Mouse (Mus musculus): Measurements from ENCODE around the gene Dtx3l. TPM values are rescaled to one million over a fixed set of nuclear protein-coding genes. Genes with fewer than 3 reads are reported as not detected.

The Dtx3l gene
- polyA plus RNA-seq, 1 experiment from 2014 or later, result 7.0 TPM

GRCm38 (mm10) chr16:35923546-35924198 lies 15.3 kb downstream of the Dtx3l start:
- Histone ChIP-seq H3K4me3 (ENCODE audit: control insufficient read depth in 1 of 2, insufficient read depth in 1 of 2, low read depth in 1 of 2, low read length in 2 of 2) (no peak overlapping the region), H3K9ac (ENCODE audit: low read length) (no peak overlapping the region), H3K27me3 (ENCODE audit: control insufficient read depth, insufficient read depth, low read length) (no peaks in the 10 kb centered on the region), H3K4me1 (ENCODE audit: control insufficient read depth in 2 of 2, insufficient read depth in 2 of 2, low read length in 2 of 2) (no peaks in the 10 kb centered on the region), H3K36me3 (ENCODE audit: control insufficient read depth, insufficient read depth, low read length) (peaks cover 5% of the 10 kb centered on the region), H3K27ac (replicated peaks in 1 of 2; ENCODE audit: control insufficient read depth in 1 of 2, insufficient read depth in 1 of 2, low read depth in 2 of 2, low read length in 2 of 2) (no peak overlapping the region), H3K9me3 (ENCODE audit: control insufficient read depth, low read length) (no peaks in the 10 kb centered on the region), H3K4me2 (ENCODE audit: low read length) (no peak overlapping the region)
- no peak for ATAC-seq (ENCODE audit: insufficient number of reproducible peaks, insufficient read depth, low FRiP score, low read depth)
- WGBS, result 80% methylated on average over 7 of the region's 7 CpGs

GRCm38 (mm10) chr16:35922301-35922895 lies 16.6 kb downstream of the Dtx3l start:
- no peaks in the 10 kb centered on the region for H3K4me1 ChIP-seq (ENCODE audit: control insufficient read depth in 2 of 2, insufficient read depth in 2 of 2, low read length in 2 of 2)
- H3K27me3 ChIP-seq (ENCODE audit: control insufficient read depth, insufficient read depth, low read length), result no peaks in the 10 kb centered on the region
- H3K9ac ChIP-seq (ENCODE audit: low read length), result no peak overlapping the region
- H3K9me3 ChIP-seq (ENCODE audit: control insufficient read depth, low read length), result no peaks in the 10 kb centered on the region
- no peak overlapping the region for H3K4me2 ChIP-seq (ENCODE audit: low read length)
- no peak overlapping the region for H3K4me3 ChIP-seq (ENCODE audit: control insufficient read depth in 1 of 2, insufficient read depth in 1 of 2, low read depth in 1 of 2, low read length in 2 of 2)
- no peak for ATAC-seq (ENCODE audit: insufficient number of reproducible peaks, insufficient read depth, low FRiP score, low read depth)
- 0 out of 2 replicates have a peak, but pooled peaks cover under 1% of the 10 kb centered on the region for H3K36me3 ChIP-seq (ENCODE audit: control insufficient read depth, insufficient read depth, low read length)
- H3K27ac ChIP-seq (replicated peaks in 1 of 2; ENCODE audit: control insufficient read depth in 1 of 2, insufficient read depth in 1 of 2, low read depth in 2 of 2, low read length in 2 of 2), result no peak overlapping the region
- 67% methylated on average over 3 of the region's 3 CpGs for WGBS

GRCm38 (mm10) chr16:35921676-35922235 lies 17.2 kb downstream of the Dtx3l start:
- no peaks in the 10 kb centered on the region for H3K4me1 ChIP-seq (ENCODE audit: control insufficient read depth in 2 of 2, insufficient read depth in 2 of 2, low read length in 2 of 2)
- no peak overlapping the region for H3K9ac ChIP-seq (ENCODE audit: low read length)
- H3K4me2 ChIP-seq (ENCODE audit: low read length), result no peak overlapping the region
- no peaks in the 10 kb centered on the region for H3K27me3 ChIP-seq (ENCODE audit: control insufficient read depth, insufficient read depth, low read length)
- H3K27ac ChIP-seq (replicated peaks in 1 of 2; ENCODE audit: control insufficient read depth in 1 of 2, insufficient read depth in 1 of 2, low read depth in 2 of 2, low read length in 2 of 2), result no peak overlapping the region
- H3K36me3 ChIP-seq (ENCODE audit: control insufficient read depth, insufficient read depth, low read length), result no peaks in the 10 kb centered on the region
- H3K4me3 ChIP-seq (ENCODE audit: control insufficient read depth in 1 of 2, insufficient read depth in 1 of 2, low read depth in 1 of 2, low read length in 2 of 2), result no peak overlapping the region
- WGBS, result 81% methylated on average over 2 of the region's 2 CpGs
- H3K9me3 ChIP-seq (ENCODE audit: control insufficient read depth, low read length), result no peaks in the 10 kb centered on the region
- no peak for ATAC-seq (ENCODE audit: insufficient number of reproducible peaks, insufficient read depth, low FRiP score, low read depth)

- Histone ChIP-seq H3K4me1 (ENCODE audit: control insufficient read depth in 2 of 2, insufficient read depth in 2 of 2, low read length in 2 of 2) (peaks cover 4 to 8% of the 10 kb centered on the region in 2 experiments; a peak in 3 of 4 replicates), H3K9ac (ENCODE audit: low read length) (no peak overlapping the region), H3K4me3 (ENCODE audit: control insufficient read depth in 1 of 2, insufficient read depth in 1 of 2, low read depth in 1 of 2, low read length in 2 of 2) (no peak overlapping the region), H3K4me2 (ENCODE audit: low read length) (no peak overlapping the region), H3K36me3 (ENCODE audit: control insufficient read depth, insufficient read depth, low read length) (no peaks in the 10 kb centered on the region), H3K9me3 (ENCODE audit: control insufficient read depth, low read length) (no peaks in the 10 kb centered on the region), H3K27ac (replicated peaks in 1 of 2; ENCODE audit: control insufficient read depth in 1 of 2, insufficient read depth in 1 of 2, low read depth in 2 of 2, low read length in 2 of 2) (no peak overlapping the region), H3K27me3 (ENCODE audit: control insufficient read depth, insufficient read depth, low read length) (no peaks in the 10 kb centered on the region)
- ATAC-seq (ENCODE audit: insufficient number of reproducible peaks, insufficient read depth, low FRiP score, low read depth), result no peak
- 84% methylated on average over 6 of the region's 6 CpGs for WGBS
Observed at GRCm38 (mm10) chr16:35918721-35919543, 20.0 kb downstream of the Dtx3l start.

GRCm38 (mm10) chr16:35914301-35914700 lies 24.6 kb downstream of the Dtx3l start:
- 63% methylated on average over 5 of the region's 5 CpGs for WGBS
- Histone ChIP-seq H3K27ac (replicated peaks in 1 of 2; ENCODE audit: control insufficient read depth in 1 of 2, insufficient read depth in 1 of 2, low read depth in 2 of 2, low read length in 2 of 2) (no peak overlapping the region), H3K4me1 (ENCODE audit: control insufficient read depth in 2 of 2, insufficient read depth in 2 of 2, low read length in 2 of 2) (peaks cover 4 to 10% of the 10 kb centered on the region in 2 experiments; a peak in 3 of 4 replicates), H3K9me3 (ENCODE audit: control insufficient read depth, low read length) (no peaks in the 10 kb centered on the region), H3K4me2 (ENCODE audit: low read length) (no peak overlapping the region), H3K9ac (ENCODE audit: low read length) (no peak overlapping the region), H3K27me3 (ENCODE audit: control insufficient read depth, insufficient read depth, low read length) (no peaks in the 10 kb centered on the region), H3K4me3 (ENCODE audit: control insufficient read depth in 1 of 2, insufficient read depth in 1 of 2, low read depth in 1 of 2, low read length in 2 of 2) (no peak overlapping the region), H3K36me3 (ENCODE audit: control insufficient read depth, insufficient read depth, low read length) (no peaks in the 10 kb centered on the region)
- no peak for ATAC-seq (ENCODE audit: insufficient number of reproducible peaks, insufficient read depth, low FRiP score, low read depth)

GRCm38 (mm10) chr16:35913526-35913925 lies 25.4 kb downstream of the Dtx3l start:
- WGBS, result 72% methylated on average over 1 of the region's 1 CpGs
- Histone ChIP-seq H3K4me1 (ENCODE audit: control insufficient read depth in 2 of 2, insufficient read depth in 2 of 2, low read length in 2 of 2) (peaks cover 4 to 10% of the 10 kb centered on the region in 2 experiments; a peak in 3 of 4 replicates), H3K27ac (replicated peaks in 1 of 2; ENCODE audit: control insufficient read depth in 1 of 2, insufficient read depth in 1 of 2, low read depth in 2 of 2, low read length in 2 of 2) (no peak overlapping the region), H3K9ac (ENCODE audit: low read length) (no peak overlapping the region), H3K4me3 (ENCODE audit: control insufficient read depth in 1 of 2, insufficient read depth in 1 of 2, low read depth in 1 of 2, low read length in 2 of 2) (no peak overlapping the region), H3K9me3 (ENCODE audit: control insufficient read depth, low read length) (no peaks in the 10 kb centered on the region), H3K36me3 (ENCODE audit: control insufficient read depth, insufficient read depth, low read length) (no peaks in the 10 kb centered on the region), H3K4me2 (ENCODE audit: low read length) (no peak overlapping the region), H3K27me3 (ENCODE audit: control insufficient read depth, insufficient read depth, low read length) (no peaks in the 10 kb centered on the region)
- ATAC-seq (ENCODE audit: insufficient number of reproducible peaks, insufficient read depth, low FRiP score, low read depth), result no peak

- H3K4me2 ChIP-seq (ENCODE audit: low read length), result no peak overlapping the region
- H3K9me3 ChIP-seq (ENCODE audit: control insufficient read depth, low read length), result no peaks in the 10 kb centered on the region
- no peak overlapping the region for H3K4me3 ChIP-seq (ENCODE audit: control insufficient read depth in 1 of 2, insufficient read depth in 1 of 2, low read depth in 1 of 2, low read length in 2 of 2)
- no peaks in the 10 kb centered on the region for H3K36me3 ChIP-seq (ENCODE audit: control insufficient read depth, insufficient read depth, low read length)
- H3K27ac ChIP-seq (replicated peaks in 1 of 2; ENCODE audit: control insufficient read depth in 1 of 2, insufficient read depth in 1 of 2, low read depth in 2 of 2, low read length in 2 of 2), result no peak overlapping the region
- WGBS, result 34% methylated on average over 3 of the region's 3 CpGs
- ATAC-seq (ENCODE audit: insufficient number of reproducible peaks, insufficient read depth, low FRiP score, low read depth), result no peak
- H3K4me1 ChIP-seq (ENCODE audit: control insufficient read depth in 2 of 2, insufficient read depth in 2 of 2, low read length in 2 of 2), result peaks cover 8 to 17% of the 10 kb centered on the region in 2 experiments
- no peaks in the 10 kb centered on the region for H3K27me3 ChIP-seq (ENCODE audit: control insufficient read depth, insufficient read depth, low read length)
- H3K9ac ChIP-seq (ENCODE audit: low read length), result no peak overlapping the region
Observed at GRCm38 (mm10) chr16:35911449-35911848, 27.5 kb downstream of the Dtx3l start.
